Mouse (Mus musculus) lung, embryonic 15.5 days (tissue): ENCODE results near the gene Grb10. TPM values are rescaled to one million over a fixed set of nuclear protein-coding genes. Genes with fewer than 3 reads are reported as not detected.

Experiments used
- polyA plus RNA-seq: library from polyadenylated mRNA; unstranded; fragments of >200 nt; fragmentation: Nextera tagmentation; extraction: Ambion mirVana; gene quantifications from 2 replicates; pipeline ENCODE4 v1.2.1, GENCODE M21; 2015

Gene Grb10
- polyA plus RNA-seq, 1 experiment from 2014 or later = 600 TPM

Other genes starting within 250 kb of the Grb10 start
- 86.1 and 88.1 TPM in 2 replicates for gene Fignl1, start 229.7 kb downstream of the Grb10 start, polyA plus RNA-seq
- 15.4 and 16.4 TPM in 2 replicates for gene Ddc, start 140.5 kb downstream of the Grb10 start, polyA plus RNA-seq